Mouse (Mus musculus): ENCODE measurements around the gene Cinp. TPM values are rescaled to one million over a fixed set of nuclear protein-coding genes. Genes with fewer than 3 reads are reported as not detected.

The Cinp gene
- not detected in 2 replicates for polyA plus RNA-seq (2012; ENCODE audit: insufficient read depth, insufficient read length, low replicate concordance, missing spikeins)

- Histone ChIP-seq H3K4me1 (ENCODE audit: control insufficient read depth, insufficient read depth, low read length) (peaks cover 4% of the 10 kb centered on the region; the same call in 1 of the 2 replicates), H3K27ac (ENCODE audit: insufficient read depth, low read depth, low read length) (peak within 1 kb of the TSS; percentile 43; the same call in 1 of the 2 replicates), H3K4me3 (ENCODE audit: insufficient read depth, low read depth, low read length) (peak within 1 kb of the TSS; percentile 92)
- TF ChIP-seq POLR2A (IDR thresholded peaks at IDR 0.05; ENCODE audit: insufficient read depth, low read depth, low read length) (peak; percentile 96), CTCF (IDR thresholded peaks at IDR 0.05; ENCODE audit: insufficient read depth, low read depth, low read length) (no peak)
- WGBS = 1% methylated on average over 74 of the region's 74 CpGs
These were observed at the start of gene Cinp, which contains the start of gene Tecpr2 for GRCm38 (mm10) chr12:110889036-110890020. Gene Cinp, minus strand, starts transcription at chr12:110889145. Gene Tecpr2, plus strand, starts transcription at chr12:110889264.

- peaks cover 19% of the 10 kb centered on the region for H3K4me1 ChIP-seq (ENCODE audit: control insufficient read depth, insufficient read depth, low read length)
- H3K4me3 ChIP-seq (ENCODE audit: insufficient read depth, low read depth, low read length) = no peak overlapping the region
- WGBS = 70% methylated on average over 5 of the region's 5 CpGs
- no peak overlapping the region for H3K27ac ChIP-seq (ENCODE audit: insufficient read depth, low read depth, low read length)
- TF ChIP-seq CTCF (IDR thresholded peaks at IDR 0.05; ENCODE audit: insufficient read depth, low read depth, low read length) (no peak), POLR2A (IDR thresholded peaks at IDR 0.05; ENCODE audit: insufficient read depth, low read depth, low read length) (no peak)
These were observed 48.6 kb upstream of the Cinp start for GRCm38 (mm10) chr12:110937496-110937895.

DNA sequence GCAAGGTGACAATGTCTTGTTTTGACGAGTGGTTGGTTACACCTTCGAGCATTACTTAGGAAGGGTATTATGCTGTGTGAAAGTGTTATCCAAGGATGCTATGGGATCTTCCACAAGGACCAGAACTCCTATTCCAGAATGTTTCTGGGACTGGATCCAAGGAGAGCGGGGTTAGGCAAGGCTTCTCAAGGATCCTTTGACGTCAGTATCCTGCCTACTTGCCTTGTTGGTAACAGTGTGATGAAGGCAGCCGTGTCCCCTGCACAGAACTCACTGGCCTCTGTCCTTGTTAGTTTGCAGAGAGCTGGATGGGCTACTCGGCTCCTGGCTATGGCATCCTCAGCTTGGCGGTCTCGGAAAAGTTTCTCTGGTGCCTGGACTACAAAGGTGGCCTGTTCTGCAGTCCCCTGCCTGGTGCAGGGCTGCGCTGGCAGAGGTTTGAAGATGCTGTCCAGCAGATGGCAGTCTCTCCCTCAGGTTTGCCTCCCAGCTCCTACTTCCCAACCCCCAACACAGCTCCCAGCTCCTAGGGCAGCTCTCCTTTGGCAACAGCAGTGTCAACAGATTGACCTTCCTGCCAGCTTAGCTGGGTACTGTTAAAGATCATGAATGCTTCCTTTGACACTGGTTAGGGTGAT, 47.2 kb upstream of the Cinp start:
- 39% methylated on average over 9 of the region's 9 CpGs for WGBS
- H3K27ac ChIP-seq (ENCODE audit: insufficient read depth, low read depth, low read length) = 0 out of 2 replicates have a peak overlapping the region, but pooled peaks have one; percentile 34

DNA sequence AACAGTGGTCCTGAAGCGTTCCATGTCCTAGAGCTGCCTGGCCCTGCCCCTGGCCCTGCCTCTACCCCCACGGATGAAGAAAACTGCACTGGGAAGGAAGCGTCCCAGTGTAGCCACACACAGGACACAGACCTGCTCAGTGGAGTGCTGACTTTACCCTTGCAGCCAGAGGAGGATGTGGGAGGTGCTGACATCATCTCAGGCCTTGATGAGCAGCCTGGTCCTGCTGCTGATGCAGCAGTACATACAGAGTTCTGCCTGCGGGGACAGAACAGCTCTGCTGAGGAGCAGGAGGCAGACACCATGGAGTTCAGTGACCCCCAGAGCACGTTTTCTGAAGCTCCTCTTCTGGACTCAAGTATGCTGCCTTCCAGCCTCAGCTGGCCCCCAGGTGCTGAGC, 43.9 kb upstream of the Cinp start:
- Histone ChIP-seq H3K27ac (ENCODE audit: insufficient read depth, low read depth, low read length) (no peak overlapping the region), H3K4me1 (ENCODE audit: control insufficient read depth, insufficient read depth, low read length) (peaks cover 9% of the 10 kb centered on the region; the same call in 1 of the 2 replicates), H3K4me3 (ENCODE audit: insufficient read depth, low read depth, low read length) (no peak overlapping the region)
- TF ChIP-seq POLR2A (IDR thresholded peaks at IDR 0.05; ENCODE audit: insufficient read depth, low read depth, low read length) = no peak
- no peak for TF ChIP-seq CTCF (IDR thresholded peaks at IDR 0.05; ENCODE audit: insufficient read depth, low read depth, low read length)
- 60% methylated on average over 5 of the region's 5 CpGs for WGBS

More for the DNA sequence above, 47.2 kb upstream of the Cinp start:
- no peak for TF ChIP-seq POLR2A (IDR thresholded peaks at IDR 0.05; ENCODE audit: insufficient read depth, low read depth, low read length)
- peak; percentile 85 for TF ChIP-seq CTCF (IDR thresholded peaks at IDR 0.05; ENCODE audit: insufficient read depth, low read depth, low read length)
- Histone ChIP-seq H3K4me3 (ENCODE audit: insufficient read depth, low read depth, low read length) (no peak overlapping the region), H3K4me1 (ENCODE audit: control insufficient read depth, insufficient read depth, low read length) (peaks cover 17% of the 10 kb centered on the region)

- Histone ChIP-seq H3K4me1 (ENCODE audit: control insufficient read depth, insufficient read depth, low read length) (no peaks in the 10 kb centered on the region), H3K27ac (ENCODE audit: insufficient read depth, low read depth, low read length) (no peak overlapping the region), H3K4me3 (ENCODE audit: insufficient read depth, low read depth, low read length) (no peak overlapping the region)
- 72% methylated on average over 5 of the region's 5 CpGs for WGBS
- TF ChIP-seq POLR2A (IDR thresholded peaks at IDR 0.05; ENCODE audit: insufficient read depth, low read depth, low read length) (no peak), CTCF (IDR thresholded peaks at IDR 0.05; ENCODE audit: insufficient read depth, low read depth, low read length) (no peak)
These were observed 32.6 kb upstream of the Cinp start for GRCm38 (mm10) chr12:110921572-110921971.

GRCm38 (mm10) chr12:110920254-110920653, 31.3 kb upstream of the Cinp start:
- TF ChIP-seq CTCF (IDR thresholded peaks at IDR 0.05; ENCODE audit: insufficient read depth, low read depth, low read length) = no peak
- TF ChIP-seq POLR2A (IDR thresholded peaks at IDR 0.05; ENCODE audit: insufficient read depth, low read depth, low read length) = no peak
- no peak overlapping the region for H3K4me3 ChIP-seq (ENCODE audit: insufficient read depth, low read depth, low read length)
- 83% methylated on average over 4 of the region's 4 CpGs for WGBS
- H3K4me1 ChIP-seq (ENCODE audit: control insufficient read depth, insufficient read depth, low read length) = no peaks in the 10 kb centered on the region
- H3K27ac ChIP-seq (ENCODE audit: insufficient read depth, low read depth, low read length) = no peak overlapping the region

- no peak overlapping the region for H3K27ac ChIP-seq (ENCODE audit: insufficient read depth, low read depth, low read length)
- H3K4me3 ChIP-seq (ENCODE audit: insufficient read depth, low read depth, low read length) = no peak overlapping the region
- no peaks in the 10 kb centered on the region for H3K4me1 ChIP-seq (ENCODE audit: control insufficient read depth, insufficient read depth, low read length)
- WGBS = 89% methylated on average over 9 of the region's 9 CpGs
- TF ChIP-seq POLR2A (IDR thresholded peaks at IDR 0.05; ENCODE audit: insufficient read depth, low read depth, low read length) (no peak), CTCF (IDR thresholded peaks at IDR 0.05; ENCODE audit: insufficient read depth, low read depth, low read length) (no peak)
These were observed 26.8 kb upstream of the Cinp start for GRCm38 (mm10) chr12:110915761-110916160.

GRCm38 (mm10) chr12:110909962-110910361, 21.0 kb upstream of the Cinp start:
- peaks cover 7% of the 10 kb centered on the region for H3K4me1 ChIP-seq (ENCODE audit: control insufficient read depth, insufficient read depth, low read length)
- whole genome bisulfite sequencing = 78% methylated on average over 2 of the region's 2 CpGs
- H3K27ac ChIP-seq (ENCODE audit: insufficient read depth, low read depth, low read length) = no peak overlapping the region
- TF ChIP-seq CTCF (IDR thresholded peaks at IDR 0.05; ENCODE audit: insufficient read depth, low read depth, low read length) (no peak), POLR2A (IDR thresholded peaks at IDR 0.05; ENCODE audit: insufficient read depth, low read depth, low read length) (no peak)
- H3K4me3 ChIP-seq (ENCODE audit: insufficient read depth, low read depth, low read length) = no peak overlapping the region
